Mouse (Mus musculus) neural tube, embryonic 11.5 days (tissue): ENCODE measurements around the gene Adgrl3. TPM values are rescaled to one million over a fixed set of nuclear protein-coding genes. Genes with fewer than 3 reads are reported as not detected.

Source experiments
- ATAC-seq: fragments of 200-750 bp; cut with Nextera tagmentation; 2 replicates; pipeline ENCODE4 v1.8.0; 2017; ENCODE audit warnings: moderate number of reproducible peaks, mild to moderate bottlenecking, moderate TSS enrichment, moderate library complexity; ENCODE audit not compliant: insufficient read depth, low FRiP score, low TSS enrichment
- DNase-seq: peaks from one replicate; pipeline ENCODE4 v3.0.0-alpha.2; 2015; ENCODE audit warnings: low spot score
- H3K27ac ChIP-seq: fragments of 300-500 bp; sonication (generic); 2 replicates; pipeline ENCODE4 v1.5.1; 2014; ENCODE audit warnings: low read depth, mild to moderate bottlenecking, low read length
- H3K27me3 ChIP-seq: fragments of 300-500 bp; sonication (generic); 2 replicates; pipeline ENCODE4 v1.6.1; 2014; ENCODE audit warnings: mild to moderate bottlenecking, low read length, mixed read lengths; ENCODE audit not compliant: control insufficient read depth, insufficient read depth
- H3K36me3 ChIP-seq: fragments of 300-500 bp; sonication (generic); 2 replicates; pipeline ENCODE4 v1.6.1; 2014; ENCODE audit warnings: mild to moderate bottlenecking, low read length, moderate library complexity, mixed read lengths; ENCODE audit not compliant: control insufficient read depth, insufficient read depth
- H3K4me1 ChIP-seq: fragments of 300-500 bp; sonication (generic); 2 replicates; pipeline ENCODE4 v1.6.1; 2014; ENCODE audit warnings: low read length, mixed read lengths; ENCODE audit not compliant: control insufficient read depth, insufficient read depth
- H3K4me2 ChIP-seq: fragments of 300-500 bp; sonication (generic); 2 replicates; pipeline ENCODE4 v1.6.1; 2014; ENCODE audit warnings: low read depth, mild to moderate bottlenecking, moderate library complexity
- H3K4me3 ChIP-seq: fragments of 300-500 bp; sonication (generic); 2 replicates; pipeline ENCODE4 v1.5.1; 2014; ENCODE audit warnings: low read depth, low read length
- H3K9ac ChIP-seq: fragments of 300-500 bp; sonication (generic); 2 replicates; pipeline ENCODE4 v1.6.1; 2014; ENCODE audit warnings: mild to moderate bottlenecking, low read length
- H3K9me3 ChIP-seq: fragments of 300-500 bp; sonication (generic); 2 replicates; pipeline ENCODE4 v1.6.1; 2016; ENCODE audit warnings: low read length; ENCODE audit not compliant: control insufficient read depth
- WGBS: fragments of 180-500 bp; shearing (Covaris S2); extraction: QIAGEN DNeasy Blood & Tissue Kit; methylation state at CpG from one replicate; pipeline ENCODE4 v1.1.7; 2014; 5-methylcytosine and 5-hydroxymethylcytosine counted together
- polyA plus RNA-seq: library from polyadenylated mRNA; unstranded; fragments of >200 nt; fragmentation: Nextera tagmentation; extraction: Ambion mirVana; gene quantifications from 2 replicates; pipeline ENCODE4 v1.2.1, GENCODE M21; 2014

Gene Adgrl3
- polyA plus RNA-seq, 1 experiment from 2014 or later = 25.0 TPM

- 94% methylated on average over 3 of the region's 3 CpGs for WGBS
- no peak overlapping the region for H3K4me2 ChIP-seq
- no peaks in the 10 kb centered on the region for H3K36me3 ChIP-seq
- no peak overlapping the region for H3K9ac ChIP-seq
- no peaks in the 10 kb centered on the region for H3K4me1 ChIP-seq
- no peaks in the 10 kb centered on the region for H3K27me3 ChIP-seq
- ATAC-seq (no peak), DNase-seq (no peak)
- H3K9me3 ChIP-seq = no peaks in the 10 kb centered on the region
- H3K4me3 ChIP-seq = no peak overlapping the region
- H3K27ac ChIP-seq = no peak overlapping the region
These were observed 601.8 kb downstream of the Adgrl3 start for GRCm38 (mm10) chr5:81621715-81622114.

GRCm38 (mm10) chr5:81623846-81624245 lies 603.9 kb downstream of the Adgrl3 start:
- WGBS = 21% methylated on average over 1 of the region's 1 CpGs
- no peak overlapping the region for H3K4me2 ChIP-seq
- no peak overlapping the region for H3K9ac ChIP-seq
- no peaks in the 10 kb centered on the region for H3K36me3 ChIP-seq
- H3K9me3 ChIP-seq = no peaks in the 10 kb centered on the region
- DNase-seq (no peak), ATAC-seq (no peak)
- H3K27me3 ChIP-seq = no peaks in the 10 kb centered on the region
- H3K4me1 ChIP-seq = no peaks in the 10 kb centered on the region
- no peak overlapping the region for H3K4me3 ChIP-seq
- H3K27ac ChIP-seq = no peak overlapping the region

DNA sequence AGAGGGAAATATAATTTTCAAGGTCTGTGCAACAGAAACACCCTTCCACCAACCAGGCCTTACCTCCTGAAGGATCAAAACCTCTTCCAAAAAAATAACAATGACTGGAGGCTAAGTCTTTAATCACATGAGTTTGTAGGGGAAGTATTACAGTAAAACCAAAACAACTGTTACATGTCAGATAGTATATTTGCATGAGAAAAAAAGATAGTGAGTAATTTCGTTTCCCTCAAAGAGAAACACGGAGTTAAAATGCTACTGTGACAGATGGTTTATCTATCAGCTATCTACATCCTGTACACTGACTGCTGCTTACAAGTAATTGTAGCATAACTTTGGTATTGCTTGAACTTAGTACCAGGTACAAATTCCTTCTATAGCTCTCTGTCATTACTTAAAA lies 616.2 kb downstream of the Adgrl3 start:
- Histone ChIP-seq H3K27ac (no peak overlapping the region), H3K27me3 (no peaks in the 10 kb centered on the region), H3K9ac (no peak overlapping the region), H3K9me3 (no peaks in the 10 kb centered on the region), H3K4me1 (no peaks in the 10 kb centered on the region), H3K4me3 (no peak overlapping the region), H3K36me3 (no peaks in the 10 kb centered on the region), H3K4me2 (no peak overlapping the region)
- ATAC-seq (no peak), DNase-seq (no peak)
- WGBS = 76% methylated on average over 2 of the region's 2 CpGs

DNA sequence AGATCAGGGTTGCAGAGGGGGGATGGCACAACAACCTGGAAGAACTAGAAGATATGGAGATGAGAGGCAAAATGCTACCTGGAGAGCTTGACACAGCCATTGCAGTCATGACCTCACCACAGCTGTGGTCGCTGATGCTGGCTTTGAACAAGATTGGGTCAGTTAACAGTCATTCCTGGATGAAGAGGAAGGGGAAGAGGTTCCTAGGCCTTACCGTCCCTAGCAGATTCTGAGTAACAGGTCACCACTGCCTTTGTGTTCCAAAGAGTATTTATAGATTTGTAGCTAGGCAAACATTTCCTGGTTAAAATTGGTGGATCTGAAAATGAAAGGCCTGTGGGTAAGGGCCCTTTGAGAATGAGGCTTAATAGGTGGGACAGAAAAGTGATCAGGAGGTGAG lies 618.5 kb downstream of the Adgrl3 start:
- Histone ChIP-seq H3K4me1 (no peaks in the 10 kb centered on the region), H3K9ac (no peak overlapping the region), H3K36me3 (no peaks in the 10 kb centered on the region), H3K4me3 (no peak overlapping the region), H3K27ac (no peak overlapping the region), H3K9me3 (no peaks in the 10 kb centered on the region), H3K4me2 (no peak overlapping the region), H3K27me3 (no peaks in the 10 kb centered on the region)
- DNase-seq (no peak), ATAC-seq (no peak)
- 87% methylated on average over 2 of the region's 2 CpGs for WGBS

GRCm38 (mm10) chr5:81640118-81640517 lies 620.2 kb downstream of the Adgrl3 start:
- no peak overlapping the region for H3K4me3 ChIP-seq
- 62% methylated on average over 4 of the region's 4 CpGs for WGBS
- no peak for ATAC-seq
- H3K9ac ChIP-seq = no peak overlapping the region
- no peaks in the 10 kb centered on the region for H3K36me3 ChIP-seq
- DNase-seq = no peak
- no peaks in the 10 kb centered on the region for H3K27me3 ChIP-seq
- no peak overlapping the region for H3K4me2 ChIP-seq
- no peaks in the 10 kb centered on the region for H3K9me3 ChIP-seq
- H3K4me1 ChIP-seq = no peaks in the 10 kb centered on the region
- no peak overlapping the region for H3K27ac ChIP-seq

DNA sequence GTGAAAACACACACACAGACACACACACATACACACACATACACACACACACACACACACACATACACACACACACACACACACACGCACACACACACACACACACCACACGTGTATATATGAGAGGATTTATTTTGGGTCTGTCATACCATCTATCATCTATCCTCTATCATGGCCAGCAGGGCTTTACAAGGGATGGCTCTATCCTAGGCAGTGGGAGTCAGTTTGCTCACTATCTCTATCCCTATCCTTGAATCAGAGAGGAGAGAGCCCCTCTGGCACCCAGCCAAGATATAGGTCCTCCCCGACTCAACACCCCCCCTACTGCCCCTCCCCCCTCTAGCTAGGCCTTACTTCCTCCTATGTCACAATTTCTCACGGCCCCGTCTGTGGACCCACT lies 625.6 kb downstream of the Adgrl3 start:
- DNase-seq (no peak), ATAC-seq (peak; percentile 55; the same call in 1 of the 2 replicates)
- Histone ChIP-seq H3K9me3 (no peaks in the 10 kb centered on the region), H3K9ac (no peak overlapping the region), H3K27me3 (no peaks in the 10 kb centered on the region), H3K4me3 (no peak overlapping the region), H3K4me2 (no peak overlapping the region), H3K4me1 (no peaks in the 10 kb centered on the region), H3K27ac (no peak overlapping the region), H3K36me3 (no peaks in the 10 kb centered on the region)
- WGBS = 88% methylated on average over 5 of the region's 5 CpGs

DNA sequence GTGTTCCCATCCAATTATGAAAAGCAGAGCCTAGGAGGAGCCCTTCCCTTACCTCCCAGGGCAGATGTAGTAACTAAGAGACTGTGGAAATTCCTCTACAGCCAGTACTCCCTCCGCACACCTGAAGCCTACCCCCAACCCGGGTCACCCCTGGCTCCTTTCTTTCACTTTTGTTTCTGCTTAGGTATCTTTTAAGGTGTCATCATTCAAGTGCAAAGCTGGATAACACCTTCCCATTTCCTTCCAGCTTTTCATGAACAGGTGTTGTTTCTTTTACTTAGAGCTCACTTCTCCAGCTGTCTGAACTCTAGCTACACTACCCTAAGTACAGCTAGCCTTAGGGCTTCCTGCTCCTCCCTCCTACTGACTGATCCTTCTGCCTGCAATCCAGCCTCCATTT lies 634.0 kb downstream of the Adgrl3 start:
- H3K36me3 ChIP-seq = no peaks in the 10 kb centered on the region
- no peak overlapping the region for H3K9ac ChIP-seq
- no peak overlapping the region for H3K4me3 ChIP-seq
- H3K27me3 ChIP-seq = no peaks in the 10 kb centered on the region
- no peak overlapping the region for H3K4me2 ChIP-seq
- no peaks in the 10 kb centered on the region for H3K9me3 ChIP-seq
- DNase-seq (no peak), ATAC-seq (no peak)
- H3K27ac ChIP-seq = no peak overlapping the region
- H3K4me1 ChIP-seq = no peaks in the 10 kb centered on the region
- WGBS = 60% methylated on average over 2 of the region's 2 CpGs

DNA sequence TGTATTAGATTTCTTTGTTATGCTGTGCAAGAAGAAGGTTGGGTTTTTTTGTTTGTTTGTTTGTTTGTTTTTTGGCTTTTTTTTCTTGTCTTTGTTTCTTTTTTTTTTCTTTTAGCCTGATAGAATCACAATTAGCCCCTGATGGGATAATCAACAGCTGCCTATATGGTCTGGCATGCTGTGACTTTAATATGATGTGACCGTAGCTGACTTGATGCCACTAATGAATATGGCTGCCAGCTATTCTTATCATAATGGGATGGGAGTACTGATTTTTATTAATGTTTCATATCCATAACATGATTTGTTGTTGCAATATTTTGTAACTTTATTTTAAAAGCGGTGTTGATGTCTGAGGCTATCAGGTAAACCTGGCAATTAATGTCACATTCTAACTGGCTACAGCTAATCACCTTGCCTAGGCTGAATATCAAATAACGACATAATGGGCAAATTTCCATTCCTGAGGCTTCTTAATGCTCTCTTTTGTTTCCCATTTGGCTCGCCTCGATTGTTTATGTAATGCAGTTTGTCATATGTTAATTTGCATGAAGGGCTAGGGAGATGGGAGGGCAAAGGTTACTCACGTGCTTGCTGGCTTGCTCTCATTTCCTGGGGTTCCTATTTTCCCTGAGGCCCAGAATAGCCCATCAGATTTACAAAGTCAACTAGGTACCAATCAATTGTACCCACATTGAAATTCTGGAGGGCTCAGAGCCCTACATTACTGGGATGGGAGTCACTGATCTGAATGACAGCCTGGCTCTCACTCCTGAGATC lies 641.9 kb downstream of the Adgrl3 start:
- no peaks in the 10 kb centered on the region for H3K4me1 ChIP-seq
- H3K9ac ChIP-seq = no peak overlapping the region
- no peak overlapping the region for H3K4me2 ChIP-seq
- DNase-seq (no peak), ATAC-seq (peak; percentile 38; the same call in 1 of the 2 replicates)
- H3K9me3 ChIP-seq = no peaks in the 10 kb centered on the region
- H3K27me3 ChIP-seq = no peaks in the 10 kb centered on the region
- 33% methylated on average over 6 of the region's 6 CpGs for WGBS
- no peaks in the 10 kb centered on the region for H3K36me3 ChIP-seq
- H3K4me3 ChIP-seq = no peak overlapping the region
- no peak overlapping the region for H3K27ac ChIP-seq

GRCm38 (mm10) chr5:81671025-81671424 lies 651.1 kb downstream of the Adgrl3 start:
- no peak for DNase-seq
- Histone ChIP-seq H3K9ac (no peak overlapping the region), H3K27ac (no peak overlapping the region), H3K36me3 (no peaks in the 10 kb centered on the region), H3K4me3 (no peak overlapping the region), H3K4me1 (no peaks in the 10 kb centered on the region), H3K4me2 (no peak overlapping the region), H3K9me3 (no peaks in the 10 kb centered on the region), H3K27me3 (no peaks in the 10 kb centered on the region)
- WGBS = 81% methylated on average over 4 of the region's 4 CpGs
- ATAC-seq = no peak
